ENCODE assay signal across 10 mouse cellular contexts in genomic region chr11:82032678-82033344, GRCm38 (mm10). TPM values are rescaled to one million over a fixed set of nuclear protein-coding genes. Genes with fewer than 3 reads are reported as not detected.
DNase-seq lines count a peak whose midpoint lies in the region; ATAC-seq lines count a peak whose summit lies in the region.
"Had no signal": no experiment of that assay in that cellular context is flagged by ENCODE, and none has a peak within 500 bp of the region (broad histone marks: within the 10 kb centered on the region; RNA-seq: fewer than 3 reads in every experiment).

No protein-coding gene starts in this region.

- H3K9ac ChIP-seq in forebrain, embryonic 11.5 days (ENCODE audit: low read length), result no peak overlapping the region
- no peak overlapping the region for H3K9ac ChIP-seq in heart, embryonic 13.5 days
- H3K9ac ChIP-seq in kidney, embryonic 16.5 days (replicated peaks; ENCODE audit: low read length), result no peak overlapping the region
- H3K9ac ChIP-seq: neural tube, embryonic 12.5 days had no signal

- H3K9me3 ChIP-seq in forebrain, embryonic 10.5 days, result no peaks in the 10 kb centered on the region
- no peaks in the 10 kb centered on the region for H3K9me3 ChIP-seq in forebrain, embryonic 11.5 days (ENCODE audit: control insufficient read depth, low read length)
- no peaks in the 10 kb centered on the region for H3K9me3 ChIP-seq in heart, embryonic 13.5 days
- no peaks in the 10 kb centered on the region for H3K9me3 ChIP-seq in kidney, embryonic 16.5 days (ENCODE audit: low read length)
- H3K9me3 ChIP-seq: neural tube, embryonic 12.5 days had no signal

- H3K36me3 ChIP-seq in forebrain, embryonic 10.5 days (replicated peaks), result no peaks in the 10 kb centered on the region
- H3K36me3 ChIP-seq in forebrain, embryonic 11.5 days (ENCODE audit: control insufficient read depth, insufficient read depth, low read length), result no peaks in the 10 kb centered on the region
- no peaks in the 10 kb centered on the region for H3K36me3 ChIP-seq in heart, embryonic 13.5 days
- H3K36me3 ChIP-seq in kidney, embryonic 16.5 days (ENCODE audit: insufficient read depth, low read length), result no peaks in the 10 kb centered on the region
- H3K36me3 ChIP-seq: neural tube, embryonic 12.5 days had no signal

- no peak for DNase-seq in forebrain, embryonic 10.5 days (ENCODE audit: extremely low spot score, low spot score)
- no peak for DNase-seq in forebrain, embryonic 11.5 days (ENCODE audit: low spot score)
- DNase-seq in adrenal gland, postnatal 14 days, result peak; percentile 69
- DNase-seq in cerebellum, postnatal 36 days, result no peak

- no peak overlapping the region for H3K4me2 ChIP-seq in forebrain, embryonic 11.5 days (ENCODE audit: low read depth, low read length, severe bottlenecking)
- no peak overlapping the region for H3K4me2 ChIP-seq in heart, embryonic 13.5 days
- no peak overlapping the region for H3K4me2 ChIP-seq in kidney, embryonic 16.5 days (replicated peaks; ENCODE audit: low read depth, low read length)
- H3K4me2 ChIP-seq: neural tube, embryonic 12.5 days had no signal

- ATAC-seq in forebrain, embryonic 11.5 days (replicated peaks; ENCODE audit: low FRiP score), result no peak
- peak; percentile 37; the same call in 1 of the 2 replicates for ATAC-seq in heart, embryonic 13.5 days (ENCODE audit: extremely low read depth, insufficient number of reproducible peaks, low FRiP score, low TSS enrichment)
- ATAC-seq in kidney, embryonic 16.5 days (ENCODE audit: low FRiP score, low TSS enrichment), result peak; percentile 76
- ATAC-seq in megakaryocyte, adult 5-6 weeks (ENCODE audit: poor library complexity, severe bottlenecking), result 0 out of 2 replicates have a peak, but pooled peaks have one; percentile 11
- no peak for ATAC-seq in megakaryocyte progenitor cell, adult 5-6 weeks (replicated peaks; ENCODE audit: poor library complexity)

- 0 out of 2 replicates have a peak overlapping the region, but pooled peaks have one; percentile 1 for H3K27ac ChIP-seq in forebrain, embryonic 10.5 days
- H3K27ac ChIP-seq in forebrain, embryonic 11.5 days (ENCODE audit: low read depth, low read length), result no peak overlapping the region
- peak overlapping the region; percentile 86 for H3K27ac ChIP-seq in heart, embryonic 13.5 days (replicated peaks)
- peak overlapping the region; percentile 75 for H3K27ac ChIP-seq in kidney, embryonic 16.5 days (ENCODE audit: low read length)
- H3K27ac ChIP-seq: neural tube, embryonic 12.5 days had no signal

- H3K4me1 ChIP-seq in forebrain, embryonic 10.5 days, result peaks cover 9% of the 10 kb centered on the region; the same call in 1 of the 2 replicates
- no peaks in the 10 kb centered on the region for H3K4me1 ChIP-seq in forebrain, embryonic 11.5 days (replicated peaks; ENCODE audit: control insufficient read depth, insufficient read depth, low read length)
- peaks cover 43% of the 10 kb centered on the region for H3K4me1 ChIP-seq in heart, embryonic 13.5 days
- H3K4me1 ChIP-seq in kidney, embryonic 16.5 days (ENCODE audit: insufficient read depth, low read length), result peaks cover 8% of the 10 kb centered on the region
- H3K4me1 ChIP-seq: neural tube, embryonic 12.5 days had no signal

- 68% methylated on average over 8 of the region's 8 CpGs for WGBS in forebrain, embryonic 10.5 days
- WGBS in forebrain, embryonic 11.5 days, result 65% methylated on average over 8 of the region's 8 CpGs
- 21% methylated on average over 8 of the region's 8 CpGs for WGBS in heart, embryonic 13.5 days
- WGBS in kidney, embryonic 16.5 days, result 36% methylated on average over 8 of the region's 8 CpGs

- no peaks in the 10 kb centered on the region for H3K27me3 ChIP-seq in forebrain, embryonic 10.5 days (ENCODE audit: poor library complexity, severe bottlenecking)
- no peaks in the 10 kb centered on the region for H3K27me3 ChIP-seq in forebrain, embryonic 11.5 days (ENCODE audit: control insufficient read depth, insufficient read depth, low read length)
- H3K27me3 ChIP-seq in heart, embryonic 13.5 days (replicated peaks), result no peaks in the 10 kb centered on the region
- no peaks in the 10 kb centered on the region for H3K27me3 ChIP-seq in kidney, embryonic 16.5 days (ENCODE audit: insufficient read depth, low read length)
- H3K27me3 ChIP-seq: neural tube, embryonic 12.5 days had no signal

- H3K4me3 ChIP-seq in forebrain, embryonic 10.5 days, result no peak overlapping the region
- no peak overlapping the region for H3K4me3 ChIP-seq in forebrain, embryonic 11.5 days (ENCODE audit: low read depth, low read length)
- H3K4me3 ChIP-seq in heart, embryonic 13.5 days, result no peak overlapping the region
- H3K4me3 ChIP-seq in kidney, embryonic 16.5 days (ENCODE audit: low read length), result no peak overlapping the region
- H3K4me3 ChIP-seq: neural tube, embryonic 12.5 days had no signal

RNA-seq across cellular contexts. Expression of gene Ccl2, which starts 2.6 kb away (rescaled TPM):
- 0.36 TPM in 1 of 2 replicates, not detected in the other for polyA plus RNA-seq in forebrain, embryonic 10.5 days (2016; fragmentation: Nextera tagmentation; extraction: Ambion mirVana)
- 0.47 and 0.88 TPM in 2 replicates for polyA plus RNA-seq in forebrain, embryonic 11.5 days (2014; fragmentation: Nextera tagmentation; extraction: Ambion mirVana)
- 1.4 and 1.9 TPM in 2 replicates for total RNA-seq in adrenal gland, postnatal 14 days (2021)
- 10.9 and 11.2 TPM in 2 replicates for polyA plus RNA-seq in heart, embryonic 13.5 days (2015; fragmentation: Nextera tagmentation; extraction: Ambion mirVana)
- 1.7 and 2.7 TPM in 2 replicates for polyA plus RNA-seq in kidney, embryonic 16.5 days (2015; fragmentation: Nextera tagmentation; extraction: Ambion mirVana)
- total RNA-seq in megakaryocyte, adult 5-6 weeks (2015), result 45.4 and 58.9 TPM in 2 replicates
- total RNA-seq in megakaryocyte, adult 5-6 weeks (2017), result 26.0 and 31.5 TPM in 2 replicates
- 1.6 and 7.4 TPM in 2 replicates for total RNA-seq in megakaryocyte progenitor cell, adult 5-6 weeks (2015)
- 1.1 and 2.5 TPM in 2 replicates for total RNA-seq in megakaryocyte progenitor cell, adult 5-6 weeks (2017)

RNA-seq across cellular contexts. Expression of gene Gm17268, which starts 5.6 kb away (rescaled TPM):
- not detected in 2 replicates for polyA plus RNA-seq in forebrain, embryonic 10.5 days (2016; fragmentation: Nextera tagmentation; extraction: Ambion mirVana)
- polyA plus RNA-seq in forebrain, embryonic 11.5 days (2014; fragmentation: Nextera tagmentation; extraction: Ambion mirVana), result not detected in 2 replicates
- not detected in 2 replicates for total RNA-seq in adrenal gland, postnatal 14 days (2021)
- not detected in 2 replicates for polyA plus RNA-seq in heart, embryonic 13.5 days (2015; fragmentation: Nextera tagmentation; extraction: Ambion mirVana)
- not detected in 2 replicates for polyA plus RNA-seq in kidney, embryonic 16.5 days (2015; fragmentation: Nextera tagmentation; extraction: Ambion mirVana)
- total RNA-seq in megakaryocyte, adult 5-6 weeks (2015), result not detected in 2 replicates
- not detected in 2 replicates for total RNA-seq in megakaryocyte, adult 5-6 weeks (2017)
- total RNA-seq in megakaryocyte progenitor cell, adult 5-6 weeks (2015), result not detected in 2 replicates
- total RNA-seq in megakaryocyte progenitor cell, adult 5-6 weeks (2017), result not detected in 2 replicates
- total RNA-seq: CH12.LX had no signal
- polyA plus RNA-seq: neural tube, embryonic 12.5 days had no signal

RNA-seq across cellular contexts. Expression of gene Ccl7, which starts 12.7 kb away (rescaled TPM):
- 0.31 TPM in 1 of 2 replicates, not detected in the other for polyA plus RNA-seq in forebrain, embryonic 10.5 days (2016; fragmentation: Nextera tagmentation; extraction: Ambion mirVana)
- polyA plus RNA-seq in forebrain, embryonic 11.5 days (2014; fragmentation: Nextera tagmentation; extraction: Ambion mirVana), result 0.57 TPM in 1 of 2 replicates, not detected in the other
- not detected in 2 replicates for total RNA-seq in adrenal gland, postnatal 14 days (2021)
- 4.6 and 4.8 TPM in 2 replicates for polyA plus RNA-seq in heart, embryonic 13.5 days (2015; fragmentation: Nextera tagmentation; extraction: Ambion mirVana)
- 0.84 and 1.8 TPM in 2 replicates for polyA plus RNA-seq in kidney, embryonic 16.5 days (2015; fragmentation: Nextera tagmentation; extraction: Ambion mirVana)
- 0.74 TPM in 1 of 2 replicates, not detected in the other for total RNA-seq in megakaryocyte, adult 5-6 weeks (2015)
- not detected in 2 replicates for total RNA-seq in megakaryocyte, adult 5-6 weeks (2017)
- total RNA-seq in megakaryocyte progenitor cell, adult 5-6 weeks (2015), result not detected in 2 replicates
- total RNA-seq in megakaryocyte progenitor cell, adult 5-6 weeks (2017), result not detected in 2 replicates
- total RNA-seq: CH12.LX had no signal

RNA-seq across cellular contexts. Expression of gene Ccl11, which starts 24.8 kb away (rescaled TPM):
- not detected in 2 replicates for polyA plus RNA-seq in forebrain, embryonic 10.5 days (2016; fragmentation: Nextera tagmentation; extraction: Ambion mirVana)
- not detected in 2 replicates for polyA plus RNA-seq in forebrain, embryonic 11.5 days (2014; fragmentation: Nextera tagmentation; extraction: Ambion mirVana)
- 5.1 and 7.8 TPM in 2 replicates for total RNA-seq in adrenal gland, postnatal 14 days (2021)
- 1.1 and 1.6 TPM in 2 replicates for polyA plus RNA-seq in heart, embryonic 13.5 days (2015; fragmentation: Nextera tagmentation; extraction: Ambion mirVana)
- 11.7 and 14.7 TPM in 2 replicates for polyA plus RNA-seq in kidney, embryonic 16.5 days (2015; fragmentation: Nextera tagmentation; extraction: Ambion mirVana)
- total RNA-seq in megakaryocyte, adult 5-6 weeks (2015), result not detected in 2 replicates
- total RNA-seq in megakaryocyte, adult 5-6 weeks (2017), result not detected in 2 replicates
- not detected in 2 replicates for total RNA-seq in megakaryocyte progenitor cell, adult 5-6 weeks (2015)
- total RNA-seq in megakaryocyte progenitor cell, adult 5-6 weeks (2017), result not detected in 2 replicates
- total RNA-seq: CH12.LX had no signal

Comparison
In these comparisons a context has a peak if more than half of its experiments do, and no peak if none do; other contexts are left out.
1. ATAC-seq: peak in heart, embryonic 13.5 days (single experiment), kidney, embryonic 16.5 days (single experiment) and megakaryocyte, adult 5-6 weeks (single experiment); none in forebrain, embryonic 11.5 days (single experiment) and megakaryocyte progenitor cell, adult 5-6 weeks (single experiment).